Mouse (Mus musculus): Measurements from ENCODE around the gene Plekha7. TPM values are rescaled to one million over a fixed set of nuclear protein-coding genes. Genes with fewer than 3 reads are reported as not detected.
"Not testable (repeated sequence)": the region's sequence is repeated elsewhere in the genome, so short reads cannot be mapped to it uniquely, and the experiment has no call there.

Plekha7 gene
- polyA plus RNA-seq, 1 experiment = 1.3 TPM

- Histone ChIP-seq H3K36me3 (replicated peaks; ENCODE audit: low read length) (no peaks in the 10 kb centered on the region), H3K4me1 (0 out of 2 replicates have a peak, but pooled peaks cover 2% of the 10 kb centered on the region), H3K4me3 (replicated peaks) (no peak overlapping the region), H3K9me3 (peaks cover 8% of the 10 kb centered on the region), H3K27me3 (replicated peaks) (peaks cover 21% of the 10 kb centered on the region)
- no peak for TF ChIP-seq GATA1 (IDR thresholded peaks at IDR 0.05; ENCODE audit: borderline replicate concordance, low read length)
- no peak for TF ChIP-seq FLI1 (IDR thresholded peaks at IDR 0.05; ENCODE audit: low read length)
These were observed 188.8 kb downstream of the Plekha7 start for GRCm38 (mm10) chr7:116119306-116119857.

- Histone ChIP-seq H3K4me1 (0 out of 2 replicates have a peak, but pooled peaks cover 2% of the 10 kb centered on the region), H3K4me3 (replicated peaks) (no peak overlapping the region), H3K9me3 (peaks cover 8% of the 10 kb centered on the region), H3K27me3 (replicated peaks) (peaks cover 19% of the 10 kb centered on the region), H3K36me3 (replicated peaks; ENCODE audit: low read length) (no peaks in the 10 kb centered on the region)
- TF ChIP-seq FLI1 (IDR thresholded peaks at IDR 0.05; ENCODE audit: low read length) = no peak
- no peak for TF ChIP-seq GATA1 (IDR thresholded peaks at IDR 0.05; ENCODE audit: borderline replicate concordance, low read length)
These were observed 192.2 kb downstream of the Plekha7 start for GRCm38 (mm10) chr7:116115991-116116390.

- Histone ChIP-seq H3K36me3 (replicated peaks; ENCODE audit: low read length) (no peaks in the 10 kb centered on the region), H3K9me3 (peaks cover 8% of the 10 kb centered on the region), H3K4me3 (replicated peaks) (no peak overlapping the region), H3K27me3 (replicated peaks) (peaks cover 17% of the 10 kb centered on the region), H3K4me1 (0 out of 2 replicates have a peak, but pooled peaks cover 2% of the 10 kb centered on the region)
- TF ChIP-seq FLI1 (IDR thresholded peaks at IDR 0.05; ENCODE audit: low read length) (no peak), GATA1 (IDR thresholded peaks at IDR 0.05; ENCODE audit: borderline replicate concordance, low read length) (no peak)
These were observed 192.8 kb downstream of the Plekha7 start for GRCm38 (mm10) chr7:116115216-116115930.

GRCm38 (mm10) chr7:116111546-116111945, 196.6 kb downstream of the Plekha7 start:
- Histone ChIP-seq H3K4me1 (no peaks in the 10 kb centered on the region), H3K27me3 (replicated peaks) (peaks cover 13% of the 10 kb centered on the region), H3K4me3 (replicated peaks) (peak overlapping the region; percentile 42), H3K9me3 (no peaks in the 10 kb centered on the region), H3K36me3 (replicated peaks; ENCODE audit: low read length) (peaks cover 20% of the 10 kb centered on the region)
- no peak for TF ChIP-seq GATA1 (IDR thresholded peaks at IDR 0.05; ENCODE audit: borderline replicate concordance, low read length)
- TF ChIP-seq FLI1 (IDR thresholded peaks at IDR 0.05; ENCODE audit: low read length) = no peak

GRCm38 (mm10) chr7:116110661-116111060, 197.5 kb downstream of the Plekha7 start:
- Histone ChIP-seq H3K9me3 (no peaks in the 10 kb centered on the region), H3K4me1 (no peaks in the 10 kb centered on the region), H3K4me3 (replicated peaks) (no peak overlapping the region), H3K27me3 (replicated peaks) (peaks cover 12% of the 10 kb centered on the region), H3K36me3 (replicated peaks; ENCODE audit: low read length) (peaks cover 29% of the 10 kb centered on the region)
- TF ChIP-seq FLI1 (IDR thresholded peaks at IDR 0.05; ENCODE audit: low read length) (no peak), GATA1 (IDR thresholded peaks at IDR 0.05; ENCODE audit: borderline replicate concordance, low read length) (no peak)

- H3K36me3 ChIP-seq (replicated peaks; ENCODE audit: low read length) = peaks cover 78% of the 10 kb centered on the region
- no peaks in the 10 kb centered on the region for H3K9me3 ChIP-seq
These were observed 205.1 kb downstream of the Plekha7 start for GRCm38 (mm10) chr7:116103091-116103490.

GRCm38 (mm10) chr7:116099952-116100528, 208.1 kb downstream of the Plekha7 start:
- H3K4me1 ChIP-seq = peaks cover 47% of the 10 kb centered on the region
- no peak for TF ChIP-seq GATA1 (IDR thresholded peaks at IDR 0.05; ENCODE audit: borderline replicate concordance, low read length)
- no peak for TF ChIP-seq FLI1 (IDR thresholded peaks at IDR 0.05; ENCODE audit: low read length)
- H3K27me3 ChIP-seq (replicated peaks) = no peaks in the 10 kb centered on the region
- H3K36me3 ChIP-seq (replicated peaks; ENCODE audit: low read length) = peaks cover 59% of the 10 kb centered on the region
- peak overlapping the region; percentile 79 for H3K4me3 ChIP-seq (replicated peaks)
- no peaks in the 10 kb centered on the region for H3K9me3 ChIP-seq

More at GRCm38 (mm10) chr7:116103091-116103490, 205.1 kb downstream of the Plekha7 start:
- TF ChIP-seq GATA1 (IDR thresholded peaks at IDR 0.05; ENCODE audit: borderline replicate concordance, low read length) = no peak
- TF ChIP-seq FLI1 (IDR thresholded peaks at IDR 0.05; ENCODE audit: low read length) = no peak
- Histone ChIP-seq H3K27me3 (replicated peaks) (no peaks in the 10 kb centered on the region), H3K4me3 (replicated peaks) (no peak overlapping the region), H3K4me1 (peaks cover 28% of the 10 kb centered on the region)

- no peak for TF ChIP-seq GATA1 (IDR thresholded peaks at IDR 0.05; ENCODE audit: borderline replicate concordance, low read length)
- no peak for TF ChIP-seq FLI1 (IDR thresholded peaks at IDR 0.05; ENCODE audit: low read length)
- Histone ChIP-seq H3K36me3 (replicated peaks; ENCODE audit: low read length) (peaks cover 10% of the 10 kb centered on the region), H3K4me3 (replicated peaks) (peak overlapping the region; percentile 96), H3K9me3 (no peaks in the 10 kb centered on the region), H3K27me3 (replicated peaks) (peaks cover under 1% of the 10 kb centered on the region), H3K4me1 (peaks cover 36% of the 10 kb centered on the region)
These were observed 214.7 kb downstream of the Plekha7 start for GRCm38 (mm10) chr7:116093466-116093850.

GRCm38 (mm10) chr7:116092710-116093465, 215.3 kb downstream of the Plekha7 start:
- Histone ChIP-seq H3K4me3 (replicated peaks) (peak overlapping the region; percentile 96), H3K9me3 (no peaks in the 10 kb centered on the region), H3K36me3 (replicated peaks; ENCODE audit: low read length) (peaks cover 10% of the 10 kb centered on the region), H3K4me1 (peaks cover 33% of the 10 kb centered on the region), H3K27me3 (replicated peaks) (peaks cover 2% of the 10 kb centered on the region)
- no peak for TF ChIP-seq GATA1 (IDR thresholded peaks at IDR 0.05; ENCODE audit: borderline replicate concordance, low read length)
- no peak for TF ChIP-seq FLI1 (IDR thresholded peaks at IDR 0.05; ENCODE audit: low read length)

- H3K27me3 ChIP-seq (replicated peaks); H3K4me1 ChIP-seq; H3K9me3 ChIP-seq; H3K4me3 ChIP-seq (replicated peaks); H3K36me3 ChIP-seq (replicated peaks; ENCODE audit: low read length): not testable (repeated sequence)
These were observed 223.8 kb downstream of the Plekha7 start, which contains the start of gene Gm4353 for GRCm38 (mm10) chr7:116084366-116084765. Gm4353 (minus strand) TSS chr7:116084635.
